Mouse (Mus musculus) liver, embryonic 13.5 days (tissue): Measurements from ENCODE around the gene Trim80. TPM values are rescaled to one million over a fixed set of nuclear protein-coding genes. Genes with fewer than 3 reads are reported as not detected.

Experiments used
- ATAC-seq: fragments of 200-750 bp; cut with Nextera tagmentation; 2 replicates; pipeline ENCODE4 v1.8.0; 2017; ENCODE audit warnings: low read depth, mild to moderate bottlenecking, moderate number of reproducible peaks, moderate library complexity
- DNase-seq: peaks from one replicate; pipeline ENCODE4 v3.0.0; 2022
- H3K27ac ChIP-seq: fragments of 300-500 bp; sonication (generic); 2 replicates; pipeline ENCODE4 v1.5.1; 2015; ENCODE audit warnings: moderate library complexity, mild to moderate bottlenecking, inconsistent platforms
- H3K27me3 ChIP-seq: fragments of 300-500 bp; sonication (generic); 2 replicates; pipeline ENCODE4 v1.6.1; 2015; ENCODE audit warnings: mild to moderate bottlenecking, inconsistent platforms
- H3K36me3 ChIP-seq: fragments of 300-500 bp; sonication (generic); 2 replicates; pipeline ENCODE4 v1.6.1; 2015; ENCODE audit warnings: mild to moderate bottlenecking, inconsistent platforms
- H3K4me1 ChIP-seq: fragments of 300-500 bp; sonication (generic); replicated peaks from 2 replicates; pipeline ENCODE4 v1.6.1; 2015; ENCODE audit warnings: inconsistent platforms
- H3K4me2 ChIP-seq: fragments of 300-500 bp; sonication (generic); 2 replicates; pipeline ENCODE4 v1.6.1; 2015; ENCODE audit warnings: inconsistent platforms, mild to moderate bottlenecking, moderate library complexity
- H3K4me3 ChIP-seq: fragments of 300-500 bp; sonication (generic); replicated peaks from 2 replicates; pipeline ENCODE4 v1.5.1; 2015; ENCODE audit warnings: mild to moderate bottlenecking, inconsistent platforms
- H3K9ac ChIP-seq: fragments of 300-500 bp; sonication (generic); 2 replicates; pipeline ENCODE4 v1.6.1; 2015; ENCODE audit warnings: mild to moderate bottlenecking, inconsistent platforms
- H3K9me3 ChIP-seq: fragments of 300-500 bp; sonication (generic); replicated peaks from 2 replicates; pipeline ENCODE4 v1.6.1; 2016; ENCODE audit warnings: inconsistent platforms
- WGBS: fragments of 180-500 bp; shearing (Covaris S2); methylation state at CpG from one replicate; pipeline ENCODE4 v1.1.7; 2015; ENCODE audit not compliant: insufficient replicate concordance; 5-methylcytosine and 5-hydroxymethylcytosine counted together
- polyA plus RNA-seq: library from polyadenylated mRNA; unstranded; fragments of >200 nt; fragmentation: Nextera tagmentation; extraction: Ambion mirVana; gene quantifications from 2 replicates; pipeline ENCODE4 v1.2.1, GENCODE M21; 2015

Trim80 gene
- 0.16 and 0.27 TPM in 2 replicates for polyA plus RNA-seq

DNA sequence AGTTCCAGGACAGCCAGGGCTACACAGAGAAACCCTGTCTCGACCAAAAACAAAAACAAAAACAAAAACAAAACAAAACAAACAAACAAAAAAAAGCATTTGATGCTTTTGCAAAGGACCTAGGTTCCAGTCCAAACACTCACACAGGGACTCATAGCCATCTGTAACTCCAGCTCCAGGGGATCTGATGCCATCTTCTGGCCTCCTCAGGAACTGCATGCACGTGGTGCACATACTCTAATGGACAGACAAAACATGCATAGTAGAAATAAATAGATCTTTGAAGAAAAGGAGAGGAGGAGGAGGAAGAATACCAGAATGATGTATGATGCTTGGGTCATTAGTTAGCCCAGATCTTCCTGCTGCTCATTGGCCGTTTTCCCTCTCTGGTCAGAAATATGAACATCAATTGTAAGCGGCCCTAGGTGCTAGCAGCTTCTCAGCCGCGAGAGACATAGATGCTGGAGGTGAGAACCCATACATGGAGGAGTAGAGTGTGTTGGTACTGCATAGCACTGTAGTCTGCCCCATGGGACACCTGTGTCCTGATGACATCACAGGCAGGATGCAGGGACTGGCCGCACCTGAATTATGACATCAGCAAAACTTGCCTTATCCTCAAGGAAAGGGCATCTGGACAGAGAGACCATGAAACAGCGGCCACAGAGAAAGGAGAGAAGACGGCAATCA is at the start of gene Trim80:
Trim80 (plus strand) TSS at position 640 of the 690 bp plus-strand sequence.
- Histone ChIP-seq H3K4me3 (no peak within 1 kb of the TSS), H3K4me1 (peaks cover 15% of the 10 kb centered on the region), H3K36me3 (no peaks in the 10 kb centered on the region), H3K4me2 (no peak within 1 kb of the TSS), H3K27ac (no peak within 1 kb of the TSS), H3K9ac (no peak within 1 kb of the TSS), H3K27me3 (peaks cover 36% of the 10 kb centered on the region), H3K9me3 (no peaks in the 10 kb centered on the region; the same call in 1 of the 2 replicates)
- WGBS, result 81% methylated on average over 9 of the region's 9 CpGs
- no peak for DNase-seq
- ATAC-seq, result no peak

DNA sequence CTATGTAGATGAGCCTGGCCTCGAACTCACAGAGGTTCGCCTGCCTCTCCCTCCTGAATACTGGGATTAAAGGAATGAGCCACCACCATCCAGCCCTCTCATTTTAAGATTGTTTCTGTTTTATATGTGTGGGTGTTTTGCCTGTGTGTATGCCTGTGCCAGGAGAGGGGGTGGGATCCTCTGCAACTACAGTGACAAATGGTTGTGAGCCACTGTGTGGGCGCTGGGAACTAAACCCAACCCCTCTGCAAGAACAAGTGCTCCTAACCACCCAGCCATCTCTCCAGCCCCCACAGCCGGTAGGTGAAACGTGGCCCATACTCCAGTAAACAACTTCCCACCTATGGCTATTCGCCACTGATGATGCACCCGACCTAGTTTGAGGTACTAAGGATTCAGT is 49.0 kb upstream of the Trim80 start:
- no peak for DNase-seq
- Histone ChIP-seq H3K27ac (no peak overlapping the region), H3K27me3 (peaks cover 23% of the 10 kb centered on the region), H3K4me1 (peaks cover 5% of the 10 kb centered on the region; the same call in 1 of the 2 replicates), H3K9ac (no peak overlapping the region), H3K9me3 (no peaks in the 10 kb centered on the region), H3K4me2 (no peak overlapping the region), H3K36me3 (no peaks in the 10 kb centered on the region), H3K4me3 (no peak overlapping the region)
- ATAC-seq, result no peak
- 68% methylated on average over 7 of the region's 7 CpGs for WGBS

DNA sequence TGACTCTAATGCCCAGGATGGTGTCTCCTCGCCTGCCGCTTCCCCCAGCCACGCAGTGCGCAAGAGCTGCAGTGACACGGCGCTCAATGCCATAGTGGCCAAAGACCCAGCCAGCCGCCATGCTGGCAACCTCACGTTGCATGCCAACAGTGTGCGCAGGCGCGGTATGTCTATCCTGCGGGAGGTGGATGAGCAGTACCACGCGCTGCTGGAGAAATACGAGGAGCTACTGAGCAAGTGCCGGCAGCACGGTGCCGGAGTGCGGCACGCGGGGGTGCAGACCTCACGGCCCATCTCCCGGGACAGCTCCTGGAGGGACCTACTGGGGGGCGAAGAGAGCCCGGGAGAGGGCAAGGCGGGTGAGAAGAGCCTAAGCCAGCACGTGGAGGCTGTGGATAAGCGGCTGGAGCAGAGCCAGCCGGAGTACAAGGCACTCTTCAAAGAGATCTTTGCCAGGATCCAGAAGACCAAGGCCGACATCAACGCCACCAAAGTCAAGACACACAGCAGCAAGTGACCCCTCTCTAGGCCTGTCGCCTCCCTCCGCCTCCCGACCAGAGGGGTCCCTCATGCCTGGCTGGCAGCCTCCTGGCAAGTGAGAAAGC is 46.5 kb upstream of the Trim80 start:
- peak overlapping the region; percentile 30 for H3K4me3 ChIP-seq
- ATAC-seq, result no peak

DNA sequence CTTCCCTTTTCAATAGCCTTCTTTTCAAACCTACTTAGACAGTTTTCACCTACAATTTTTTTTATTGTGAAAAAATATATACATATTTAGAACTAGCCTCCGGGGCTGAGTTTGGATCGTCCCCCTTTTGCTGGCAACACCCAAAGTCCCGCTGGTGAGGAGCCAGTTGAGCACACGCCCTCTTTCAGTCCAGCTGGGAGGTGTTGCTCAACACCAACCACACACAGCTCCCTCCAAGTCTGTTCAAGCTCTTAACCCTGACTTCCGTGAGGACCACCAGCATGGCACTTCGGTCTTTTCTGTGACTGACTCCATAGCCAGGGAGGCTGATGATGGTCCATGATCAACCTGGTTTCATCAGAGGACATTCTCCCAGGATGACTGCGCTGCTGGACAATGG is 42.3 kb upstream of the Trim80 start:
- Histone ChIP-seq H3K36me3 (no peaks in the 10 kb centered on the region), H3K27ac (no peak overlapping the region), H3K9me3 (no peaks in the 10 kb centered on the region), H3K27me3 (peaks cover 20% of the 10 kb centered on the region), H3K4me2 (no peak overlapping the region), H3K4me3 (no peak overlapping the region), H3K9ac (no peak overlapping the region), H3K4me1 (peaks cover 9% of the 10 kb centered on the region)
- no peak for ATAC-seq
- WGBS, result 54% methylated on average over 7 of the region's 7 CpGs
- no peak for DNase-seq

More for the DNA sequence above, 46.5 kb upstream of the Trim80 start:
- no peaks in the 10 kb centered on the region for H3K36me3 ChIP-seq
- H3K9me3 ChIP-seq, result no peaks in the 10 kb centered on the region
- peak overlapping the region; percentile 45 for H3K4me2 ChIP-seq
- H3K27me3 ChIP-seq, result peaks cover 23% of the 10 kb centered on the region
- no peak overlapping the region for H3K27ac ChIP-seq
- 57% methylated on average over 34 of the region's 34 CpGs for WGBS
- peaks cover 5% of the 10 kb centered on the region; the same call in 1 of the 2 replicates for H3K4me1 ChIP-seq
- no peak overlapping the region for H3K9ac ChIP-seq
- no peak for DNase-seq

DNA sequence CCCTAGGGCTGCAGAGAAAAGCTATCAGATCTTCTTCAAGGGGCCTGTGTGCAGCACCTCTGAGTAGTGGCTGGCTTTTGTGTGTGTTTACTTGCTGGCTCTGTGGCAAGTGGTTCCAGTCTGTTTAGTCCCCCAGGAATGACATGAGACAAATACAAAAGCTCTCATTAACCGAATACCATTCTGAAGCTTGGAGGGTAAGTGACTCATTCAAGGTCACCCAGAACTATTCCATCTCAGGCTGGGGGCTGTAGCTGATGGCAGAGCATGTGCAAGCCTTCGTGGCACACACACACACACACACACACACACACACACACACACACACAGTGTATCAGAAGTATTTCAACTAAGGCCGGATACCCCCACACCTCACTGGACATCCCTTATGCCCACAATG is 40.2 kb upstream of the Trim80 start:
- DNase-seq, result no peak
- WGBS, result 54% methylated on average over 3 of the region's 3 CpGs
- no peak overlapping the region for H3K9ac ChIP-seq

DNA sequence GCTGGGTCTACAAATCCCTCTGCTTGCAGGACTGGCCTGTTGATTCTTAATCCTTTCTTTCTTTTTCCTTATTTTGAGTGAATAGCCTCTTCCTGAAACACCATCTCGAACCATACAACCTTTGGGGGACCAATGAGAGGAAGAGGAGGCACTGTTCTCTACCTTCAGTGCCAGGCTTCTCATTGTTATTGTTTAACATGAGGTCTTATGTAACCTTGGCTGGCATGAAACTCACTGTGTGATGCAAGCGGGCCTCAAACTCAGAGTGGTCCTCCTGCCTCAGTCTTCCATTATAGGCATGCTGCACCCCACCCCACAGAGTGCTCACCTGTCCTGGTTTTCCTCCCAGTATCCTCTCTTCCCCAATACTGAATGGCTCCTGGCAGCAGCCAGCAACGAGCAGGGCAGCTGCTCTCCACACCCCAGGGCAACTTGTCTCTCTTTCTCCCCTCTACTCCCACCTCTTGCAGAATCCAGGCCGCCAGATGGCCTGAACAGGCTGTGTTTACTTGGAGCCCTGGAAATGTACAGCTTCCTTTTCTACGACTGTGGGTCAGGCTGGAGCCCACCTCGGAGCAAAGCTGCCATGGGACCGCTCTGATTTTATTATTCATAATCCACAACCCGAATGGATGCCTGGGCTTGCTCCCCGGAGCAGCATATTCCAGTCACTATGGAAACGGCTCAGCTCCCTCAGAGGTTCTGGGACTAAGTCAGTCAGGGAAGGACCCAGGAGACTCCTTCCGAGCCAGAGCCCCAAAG is 39.5 kb upstream of the Trim80 start:
- ATAC-seq, result no peak
- Histone ChIP-seq H3K9me3 (no peaks in the 10 kb centered on the region), H3K27me3 (peaks cover 10% of the 10 kb centered on the region; the same call in 1 of the 2 replicates), H3K27ac (no peak overlapping the region), H3K9ac (0 out of 2 replicates have a peak overlapping the region, but pooled peaks have one; percentile 26), H3K36me3 (no peaks in the 10 kb centered on the region), H3K4me3 (no peak overlapping the region), H3K4me2 (no peak overlapping the region), H3K4me1 (peaks cover 20% of the 10 kb centered on the region)
- no peak for DNase-seq
- 46% methylated on average over 11 of the region's 11 CpGs for WGBS

More for the DNA sequence above, 40.2 kb upstream of the Trim80 start:
- no peaks in the 10 kb centered on the region for H3K9me3 ChIP-seq
- ATAC-seq, result no peak
- H3K27ac ChIP-seq, result no peak overlapping the region
- peaks cover 19% of the 10 kb centered on the region for H3K4me1 ChIP-seq
- H3K27me3 ChIP-seq, result peaks cover 10% of the 10 kb centered on the region
- no peaks in the 10 kb centered on the region for H3K36me3 ChIP-seq
- no peak overlapping the region for H3K4me3 ChIP-seq
- no peak overlapping the region for H3K4me2 ChIP-seq

DNA sequence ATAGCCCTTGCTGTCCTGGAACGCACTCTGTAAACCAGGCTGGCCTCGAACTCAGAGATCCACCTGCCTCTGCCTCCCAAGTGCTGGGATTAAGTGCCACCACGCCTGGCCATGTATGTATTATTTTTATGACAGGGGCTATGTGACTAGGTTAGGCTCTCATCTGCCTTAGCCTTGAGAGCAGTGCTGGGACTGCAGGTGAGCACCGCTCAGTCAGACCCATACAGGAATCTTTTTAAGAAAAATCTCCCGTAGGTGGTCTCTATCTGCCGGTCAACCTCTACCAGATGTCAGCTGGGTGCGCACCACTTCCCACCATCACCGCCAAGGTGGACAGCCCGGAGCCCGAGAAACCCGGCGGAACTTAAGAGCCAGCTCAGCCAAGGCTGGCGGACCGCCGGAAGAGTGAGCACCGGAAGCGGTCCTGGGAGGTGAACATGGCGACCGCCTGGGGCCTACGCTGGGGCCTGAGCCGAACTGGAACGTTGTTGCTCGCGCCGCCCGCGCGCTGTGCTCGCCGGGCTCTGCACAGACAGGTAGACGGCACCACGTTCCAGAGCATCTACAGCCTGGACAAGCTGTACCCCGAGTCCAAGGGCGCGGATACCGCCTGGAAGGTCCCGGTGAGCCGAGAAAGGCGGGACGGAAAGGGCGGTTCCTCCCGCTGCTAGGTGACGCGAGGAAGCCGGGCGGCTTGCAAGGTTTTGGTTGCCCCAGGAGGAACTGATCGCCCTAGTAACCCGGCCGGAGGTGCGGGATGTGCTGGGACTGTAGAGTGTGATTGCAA is 36.8 kb upstream of the Trim80 start, which contains the start of gene Mrpl58:
Mrpl58 (plus strand) TSS at position 415 of the 787 bp plus-strand sequence.
- H3K4me1 ChIP-seq, result peaks cover 25% of the 10 kb centered on the region
- WGBS, result 3% methylated on average over 50 of the region's 50 CpGs
- H3K27me3 ChIP-seq, result peaks cover 7% of the 10 kb centered on the region; the same call in 1 of the 2 replicates
- no peaks in the 10 kb centered on the region for H3K9me3 ChIP-seq
- DNase-seq, result peak; percentile 75
- peak; percentile 91 for ATAC-seq
- H3K36me3 ChIP-seq, result peaks cover 14% of the 10 kb centered on the region
- H3K27ac ChIP-seq, result peak within 1 kb of the TSS; percentile 78
- peak within 1 kb of the TSS; percentile 83 for H3K4me3 ChIP-seq
- peak within 1 kb of the TSS; percentile 86 for H3K9ac ChIP-seq
- peak within 1 kb of the TSS; percentile 84 for H3K4me2 ChIP-seq

DNA sequence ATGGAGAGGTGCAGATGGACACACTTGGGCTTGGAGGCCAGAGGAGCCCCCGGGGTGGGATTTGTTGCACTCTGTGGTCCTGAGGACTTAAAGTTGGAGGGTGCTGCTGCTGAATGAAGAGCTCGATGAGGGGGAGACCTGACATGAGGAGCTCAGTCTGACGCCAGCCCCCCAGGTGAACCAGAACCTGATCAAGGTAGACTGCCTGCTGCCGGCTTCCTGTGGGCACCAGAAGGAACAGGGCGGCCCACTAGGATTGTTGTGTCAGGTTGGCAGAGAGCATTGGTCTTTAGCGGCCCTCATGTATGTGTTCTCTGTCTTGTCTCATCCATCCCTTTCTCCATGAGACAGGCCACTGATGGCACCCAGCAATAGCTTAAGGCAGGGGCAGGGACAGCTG is 34.6 kb upstream of the Trim80 start:
- Histone ChIP-seq H3K36me3 (peaks cover 30% of the 10 kb centered on the region), H3K4me3 (no peak overlapping the region), H3K4me1 (peaks cover 32% of the 10 kb centered on the region), H3K27me3 (peaks cover 5% of the 10 kb centered on the region; the same call in 1 of the 2 replicates), H3K9ac (no peak overlapping the region), H3K4me2 (no peak overlapping the region), H3K27ac (no peak overlapping the region), H3K9me3 (no peaks in the 10 kb centered on the region)
- 91% methylated on average over 6 of the region's 6 CpGs for WGBS
- DNase-seq, result no peak
- no peak for ATAC-seq

DNA sequence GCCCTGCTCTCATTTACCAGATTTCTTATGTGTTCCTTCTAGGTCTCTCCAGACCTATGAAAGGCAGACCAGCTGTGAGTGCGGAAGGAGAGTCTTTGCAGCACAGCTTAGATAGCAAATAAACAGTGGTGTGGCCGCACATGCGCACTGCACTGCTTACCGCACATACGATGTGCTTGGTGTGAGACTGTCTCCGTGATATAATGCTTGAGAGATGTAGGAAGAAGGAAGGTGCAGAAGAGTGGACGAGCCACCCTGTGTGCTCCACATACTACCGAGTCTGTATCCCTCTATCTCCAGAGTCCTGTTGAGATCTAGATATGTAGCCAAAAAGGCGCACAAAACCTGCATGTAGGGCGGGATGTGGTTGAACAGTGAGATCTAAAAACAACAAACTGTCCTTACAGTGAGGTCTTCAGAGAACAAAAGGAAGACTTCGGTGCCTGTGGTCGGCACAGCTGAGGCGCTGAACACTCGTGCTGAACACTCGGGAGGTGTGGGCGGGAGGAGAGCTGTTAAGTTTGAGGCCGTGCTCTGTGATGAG is 33.4 kb upstream of the Trim80 start:
- peaks cover 37% of the 10 kb centered on the region for H3K36me3 ChIP-seq
- H3K9ac ChIP-seq, result no peak overlapping the region
- peaks cover 44% of the 10 kb centered on the region for H3K4me1 ChIP-seq
- no peaks in the 10 kb centered on the region for H3K9me3 ChIP-seq
- DNase-seq (no peak), ATAC-seq (no peak)
- WGBS, result 86% methylated on average over 17 of the region's 17 CpGs
- H3K27ac ChIP-seq, result no peak overlapping the region
- no peaks in the 10 kb centered on the region for H3K27me3 ChIP-seq
- no peak overlapping the region for H3K4me2 ChIP-seq
- no peak overlapping the region for H3K4me3 ChIP-seq

DNA sequence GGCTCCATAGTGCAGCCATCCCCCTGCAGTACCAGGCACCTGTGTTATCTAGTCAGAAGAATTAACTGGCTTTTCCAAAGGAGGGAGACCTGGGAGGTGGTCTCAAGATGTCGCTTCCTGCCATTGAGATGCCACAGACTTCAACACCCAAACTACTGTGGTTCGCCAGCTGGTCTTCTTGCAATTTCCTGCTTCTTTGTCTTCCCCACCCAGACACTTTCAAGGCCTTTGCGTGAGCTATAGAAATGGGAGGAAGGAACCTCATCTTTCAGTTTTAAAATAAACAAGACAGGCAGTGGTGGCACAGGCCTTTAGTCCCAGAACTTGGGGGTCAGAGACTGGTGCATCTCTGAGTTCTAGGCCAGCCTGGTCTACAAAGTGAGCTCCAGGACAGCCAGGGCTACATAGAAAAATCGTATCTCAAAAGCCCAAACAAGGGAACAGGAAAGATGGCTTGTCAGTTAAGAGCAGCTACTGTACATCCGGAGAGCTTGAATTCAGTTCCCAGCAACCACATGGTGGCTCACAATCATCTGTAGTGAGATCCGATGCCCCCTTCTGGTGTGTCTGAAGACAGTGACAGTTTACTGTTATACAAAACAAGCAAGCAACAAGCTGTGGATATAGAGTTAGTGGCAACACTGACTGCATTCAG is 32.0 kb upstream of the Trim80 start:
- no peak for ATAC-seq
- 56% methylated on average over 6 of the region's 6 CpGs for WGBS
- no peaks in the 10 kb centered on the region for H3K9me3 ChIP-seq
- peaks cover 45% of the 10 kb centered on the region for H3K4me1 ChIP-seq
- no peak for DNase-seq
- no peak overlapping the region for H3K4me2 ChIP-seq
- no peak overlapping the region for H3K4me3 ChIP-seq
- H3K27me3 ChIP-seq, result no peaks in the 10 kb centered on the region
- H3K27ac ChIP-seq, result no peak overlapping the region; the same call in 1 of the 2 replicates
- peaks cover 37% of the 10 kb centered on the region for H3K36me3 ChIP-seq
- H3K9ac ChIP-seq, result no peak overlapping the region
